Mouse (Mus musculus) lung, postnatal 25 days (tissue): ENCODE measurements at regions not wholly inside any gene's neighbourhood (a gene's known extent, or its start where the extent isn't known, plus 50 kb on each side); places are given as distances from the start of the nearest gene placed in this dataset.

Source experiments
- DNase-seq: peaks from one replicate; pipeline ENCODE4 v3.0.0; 2022; ENCODE audit warnings: low spot score

DNA sequence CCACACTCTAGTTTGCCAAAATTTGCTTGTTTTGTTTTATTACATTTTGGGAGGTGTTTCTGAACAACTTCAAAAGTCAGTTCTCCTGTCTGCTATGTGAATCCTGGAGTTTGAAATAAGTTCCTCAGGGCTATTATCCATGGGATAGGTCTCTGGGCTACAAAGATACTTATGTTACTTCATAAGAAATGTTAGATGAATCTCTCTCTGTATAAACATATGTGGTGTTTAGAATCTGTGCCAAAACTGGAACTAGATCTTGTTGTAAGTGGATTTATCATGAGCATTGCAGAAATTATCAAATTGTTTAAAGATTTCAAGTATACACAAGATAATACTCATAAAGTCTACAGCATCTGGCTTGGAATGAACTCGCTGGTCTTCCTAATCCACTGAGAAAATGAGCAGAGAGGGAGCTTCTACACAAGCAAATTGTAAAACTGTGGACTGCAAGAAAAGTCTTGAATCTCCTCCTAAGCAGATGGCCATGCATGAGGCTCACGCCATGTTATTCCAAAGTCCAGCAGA, 355.2 kb upstream of the Robo1 start:
- DNase-seq = no peak

DNA sequence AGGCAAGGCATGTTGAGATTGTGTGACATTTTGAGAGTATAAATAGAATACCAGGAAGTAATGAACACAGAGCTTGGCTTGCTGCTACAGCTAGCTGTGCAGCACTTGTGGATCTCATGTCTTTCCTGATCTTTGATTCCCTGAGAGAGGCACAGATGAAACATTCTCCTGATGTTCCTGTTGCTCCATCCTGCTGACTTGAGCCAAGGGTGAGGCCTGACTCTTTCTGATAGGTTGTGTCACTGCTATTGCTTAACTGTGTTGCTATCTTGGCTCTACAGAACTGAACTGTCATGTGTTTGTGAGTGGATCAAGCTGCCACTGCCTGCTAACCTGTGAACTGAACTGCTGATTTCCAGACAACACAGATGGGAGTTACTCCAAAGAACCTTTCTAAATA, 344.5 kb upstream of the Robo1 start:
- no peak for DNase-seq

DNA sequence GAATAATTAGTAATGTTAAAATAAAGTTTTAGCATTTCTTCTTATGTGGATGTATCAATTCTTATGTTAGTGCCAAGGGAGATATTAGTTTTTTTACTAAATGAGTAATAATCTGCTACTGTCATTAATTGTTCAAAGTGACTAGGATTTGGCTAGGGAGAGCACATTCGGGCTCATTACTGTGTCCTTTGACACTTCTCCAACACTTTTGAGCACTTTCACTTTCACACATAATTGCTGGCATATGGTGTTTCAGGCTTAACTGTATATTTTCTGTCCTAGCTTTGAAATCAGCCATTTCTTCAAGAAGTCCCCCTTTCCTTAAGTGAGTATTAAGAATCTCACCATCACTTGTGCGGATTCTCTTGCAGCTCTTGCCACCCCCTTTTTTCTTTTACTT, 334.3 kb upstream of the Robo1 start:
- no peak for DNase-seq

DNA sequence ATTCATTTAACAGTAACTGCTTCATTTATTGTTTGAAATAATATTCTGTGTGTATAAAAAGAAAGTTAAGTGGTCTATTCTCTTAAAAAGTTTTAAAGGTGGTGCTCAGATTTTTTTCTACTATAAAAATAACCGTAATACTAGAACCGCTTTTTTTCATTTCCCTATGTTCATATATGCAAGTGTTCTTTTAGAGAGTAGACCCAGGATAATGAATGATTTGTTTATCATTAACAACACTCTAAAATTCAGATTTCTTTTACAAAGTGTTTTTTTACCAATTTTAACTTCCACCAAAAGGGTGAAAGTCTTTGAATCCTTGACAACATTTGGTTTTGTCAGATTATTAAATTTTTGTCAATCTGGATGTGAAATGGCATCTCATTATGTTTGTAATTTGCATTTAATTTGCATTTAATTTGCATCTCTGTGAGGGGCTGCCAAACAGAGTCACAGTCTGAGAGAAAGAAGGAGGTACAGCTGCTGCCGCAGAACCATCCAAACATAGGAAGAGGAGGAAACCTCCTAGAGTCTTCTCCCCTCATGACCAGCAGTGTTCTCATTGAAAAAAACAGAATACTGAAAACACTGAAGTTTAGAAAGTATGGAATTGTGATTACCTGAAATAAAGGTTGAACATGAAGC, 310.4 kb upstream of the Robo1 start:
- DNase-seq = no peak

DNA sequence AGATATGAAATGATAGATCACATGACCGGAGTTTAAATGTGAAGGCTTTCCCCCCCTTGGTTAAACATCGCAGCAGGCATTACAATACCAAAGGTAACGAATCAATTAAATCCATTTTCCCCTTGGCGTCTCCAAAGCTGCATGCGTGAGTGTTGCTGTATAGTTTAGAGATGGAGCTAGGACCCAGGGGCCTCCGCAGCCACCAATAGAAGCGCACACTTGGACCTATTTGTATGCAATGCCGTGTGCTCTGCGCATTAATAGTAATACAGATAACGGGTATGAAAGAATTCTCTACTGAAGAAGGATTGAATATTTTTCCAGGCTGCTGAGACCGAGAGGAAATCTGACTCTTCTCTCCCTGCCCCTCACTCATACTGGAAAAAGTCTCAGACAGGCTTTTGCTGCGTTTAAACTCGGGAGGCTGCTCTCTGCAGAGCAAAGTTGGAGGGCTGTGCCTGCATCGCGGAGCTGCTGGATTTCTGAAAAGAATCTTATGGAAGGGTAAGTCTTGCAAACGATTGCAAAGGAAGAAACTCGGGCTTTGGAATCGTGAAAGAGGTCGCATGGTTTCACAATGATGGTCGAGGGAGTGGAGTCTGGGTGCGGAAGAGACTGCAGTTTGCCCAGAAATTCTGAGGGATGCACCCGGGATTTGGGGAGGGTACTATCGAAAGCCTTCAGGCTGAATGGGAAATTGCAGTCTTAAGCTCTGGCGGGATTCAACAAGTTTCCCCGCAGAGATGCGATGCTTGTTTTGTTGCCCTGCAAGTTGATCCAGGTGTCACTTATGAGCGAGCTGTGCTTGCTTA, 280.5 kb upstream of the Robo1 start:
- DNase-seq = no peak

DNA sequence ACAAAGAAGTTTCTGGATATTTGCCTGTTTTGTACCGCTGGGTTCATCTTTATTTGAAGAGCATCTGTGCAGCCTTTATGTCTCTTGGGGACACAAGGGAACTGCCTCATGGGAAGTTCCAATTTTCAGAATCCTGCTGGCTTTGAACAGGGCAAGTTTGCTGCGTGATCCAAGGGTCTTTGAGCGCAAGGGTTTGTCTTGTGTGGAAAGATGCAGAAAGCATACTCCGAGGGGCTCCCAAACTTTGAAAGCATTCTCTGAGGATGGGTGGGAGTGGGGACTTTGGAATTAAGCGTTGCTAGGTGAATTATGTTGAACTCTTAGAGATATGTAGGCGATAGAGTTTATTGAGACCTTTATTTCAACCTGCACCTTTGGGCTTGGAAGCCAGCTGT, 279.9 kb upstream of the Robo1 start:
- DNase-seq = no peak

DNA sequence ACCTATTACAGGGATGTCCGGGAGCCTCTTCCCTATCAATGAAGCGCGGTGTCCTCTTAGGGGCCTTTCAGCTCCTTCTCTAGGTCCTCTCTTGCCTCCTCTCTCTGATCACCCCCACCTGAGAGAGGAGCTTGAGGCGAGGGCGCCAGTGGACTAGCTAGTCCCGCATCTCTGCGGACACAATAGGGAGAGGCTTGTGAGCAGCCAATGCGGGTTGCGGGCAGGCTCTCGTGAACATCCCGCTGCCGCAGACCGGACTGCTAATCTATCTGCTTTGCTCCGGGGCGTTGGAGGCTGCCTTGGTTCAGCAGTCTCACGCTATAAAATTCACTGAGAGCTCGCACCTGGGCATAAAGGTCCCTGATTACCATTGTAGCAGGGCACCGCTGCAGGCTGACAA, 279.3 kb upstream of the Robo1 start:
- no peak for DNase-seq

DNA sequence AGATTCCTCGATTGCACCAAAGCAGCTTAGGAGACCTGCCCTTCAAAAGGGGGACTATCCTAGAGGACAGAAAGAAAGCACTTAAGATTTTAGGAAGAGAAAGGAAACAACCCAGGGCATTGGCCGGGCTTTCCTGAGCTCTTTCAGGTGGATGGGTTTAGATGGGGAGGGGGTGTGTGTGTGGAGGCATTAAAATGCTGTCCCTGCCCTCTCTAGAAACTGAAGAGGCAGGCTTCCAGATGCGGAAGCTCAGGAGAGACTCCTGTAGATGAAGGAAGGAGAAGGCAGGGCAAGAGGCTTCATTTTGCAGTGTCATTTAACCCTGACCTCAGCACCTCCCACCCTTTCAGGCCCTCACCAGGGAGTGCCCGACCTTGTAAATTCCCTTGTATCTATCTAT, 278.8 kb upstream of the Robo1 start:
- DNase-seq = no peak

DNA sequence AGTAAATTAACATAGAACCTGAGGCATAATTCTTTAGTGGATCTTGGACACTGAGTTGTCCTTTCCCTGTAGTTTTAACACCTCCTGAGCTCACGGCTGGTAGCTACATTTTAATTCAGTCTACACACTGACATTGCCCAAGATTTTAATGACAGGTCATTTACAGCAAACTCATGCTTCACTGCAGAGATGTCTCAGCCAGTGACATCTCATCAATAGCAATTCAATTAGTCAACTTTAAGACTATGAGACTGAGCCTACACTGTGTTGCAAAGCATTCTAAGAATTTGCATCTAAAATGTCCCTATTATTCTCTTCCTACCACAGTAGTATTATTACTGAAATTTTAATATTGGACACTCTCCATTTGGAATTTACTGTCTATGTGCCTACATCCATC, 239.9 kb upstream of the Robo1 start:
- DNase-seq = no peak

DNA sequence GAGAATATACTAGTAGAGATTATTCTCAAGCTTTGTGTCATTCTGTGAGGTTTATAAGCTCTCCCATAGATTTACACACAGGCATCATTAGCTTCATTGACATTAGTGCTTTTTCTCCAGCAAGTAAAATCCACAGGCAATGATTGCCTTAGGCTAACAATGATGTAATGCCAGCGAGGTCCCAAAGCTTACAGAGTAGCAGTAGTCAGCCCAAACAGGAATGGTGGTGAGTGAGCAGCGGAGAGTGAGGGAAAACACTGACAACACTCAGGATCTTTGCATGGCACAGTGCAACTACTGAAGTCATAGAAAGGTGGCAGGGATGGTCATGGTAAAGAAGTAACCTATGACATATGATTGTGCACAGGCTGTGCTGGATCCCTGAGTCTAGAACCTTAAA, 238.5 kb upstream of the Robo1 start:
- DNase-seq = no peak

DNA sequence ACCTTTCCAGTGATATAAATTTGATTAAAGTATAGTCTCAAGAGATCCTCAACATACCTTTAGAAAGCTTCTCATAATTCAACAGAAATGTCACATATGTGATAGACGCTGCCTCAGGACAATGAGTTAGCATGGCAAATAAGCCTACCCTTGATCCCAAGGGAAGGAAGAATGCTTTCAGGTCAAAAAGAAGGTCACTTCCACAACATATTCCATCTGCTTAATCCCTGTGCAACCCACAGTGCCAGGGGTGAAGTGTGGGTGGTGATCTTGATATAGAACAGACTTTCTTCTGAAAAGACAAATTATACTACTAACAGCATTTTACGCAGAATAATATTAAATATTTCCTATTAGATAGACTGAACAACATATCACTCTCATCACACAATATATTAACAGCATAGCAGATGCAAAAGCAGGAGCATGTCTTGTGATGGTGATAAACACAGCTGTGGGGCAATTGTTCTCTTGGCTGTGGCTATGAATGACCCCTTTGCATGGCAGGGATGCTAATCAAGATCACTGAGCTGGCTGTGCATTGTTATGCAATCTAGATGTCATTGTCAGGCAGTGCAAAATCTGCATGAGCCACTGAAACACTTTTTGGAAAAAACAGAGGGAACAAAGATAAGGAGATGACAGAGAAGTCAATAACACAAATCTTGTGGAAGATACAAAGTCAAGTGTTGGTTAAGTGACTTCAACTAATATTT, 236.2 kb upstream of the Robo1 start:
- no peak for DNase-seq

DNA sequence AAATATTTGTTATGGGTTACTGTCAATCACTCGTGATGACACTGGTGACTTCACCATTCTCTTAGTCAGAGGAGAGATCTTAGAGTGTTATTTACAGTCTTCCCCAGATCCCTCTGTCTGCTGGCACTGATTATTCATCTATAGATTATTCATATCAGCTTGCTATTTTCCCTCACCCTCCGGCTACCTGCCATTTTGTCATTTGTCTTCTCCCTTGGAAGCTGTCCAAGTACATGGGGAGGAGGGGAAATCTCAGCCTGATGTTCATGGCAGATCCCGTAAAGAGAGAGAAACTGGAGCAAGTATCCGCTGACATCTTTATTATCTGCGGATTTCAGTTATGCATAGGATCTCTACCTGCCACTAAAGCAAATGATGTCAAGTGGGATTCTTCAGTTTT, 222.9 kb upstream of the Robo1 start:
- no peak for DNase-seq

DNA sequence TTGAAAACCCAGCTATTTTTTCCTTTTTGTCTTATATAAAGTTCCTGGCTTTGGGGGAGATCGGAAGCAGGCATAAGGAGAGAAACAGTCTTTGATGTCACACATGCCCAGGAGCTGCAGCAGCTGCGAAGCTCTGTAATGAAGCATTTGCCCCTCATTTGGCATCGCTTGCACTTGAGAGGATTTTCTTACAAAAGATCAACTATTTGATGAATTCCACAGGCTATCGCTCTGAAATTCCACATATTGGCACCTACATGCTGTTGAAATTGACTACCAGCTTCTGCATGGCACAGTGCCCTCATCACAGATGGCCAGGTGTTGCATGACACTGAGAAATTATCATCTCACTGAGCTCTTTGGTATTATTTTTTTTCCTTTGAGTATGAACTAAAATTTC, 220.1 kb upstream of the Robo1 start:
- no peak for DNase-seq

DNA sequence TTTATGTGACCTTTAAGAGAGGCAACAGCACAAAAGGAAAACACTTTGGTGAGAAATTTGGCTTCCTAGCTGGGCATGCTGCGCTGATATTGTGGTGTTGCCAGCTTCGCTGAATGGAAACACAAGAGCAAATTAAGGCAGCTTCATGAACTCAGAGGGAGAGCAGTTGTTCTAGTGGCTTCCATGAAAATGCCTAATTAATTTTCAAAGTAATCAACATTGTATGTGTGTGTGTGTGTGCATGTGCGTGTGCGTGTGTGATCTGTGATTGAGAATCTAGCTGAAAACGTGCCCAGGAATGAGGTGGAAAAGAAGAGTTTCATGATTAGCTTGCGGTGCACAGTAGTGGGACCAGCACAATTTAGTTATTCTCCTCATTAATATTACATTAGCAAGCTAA, 219.2 kb upstream of the Robo1 start:
- DNase-seq = no peak
